Mouse (Mus musculus) bone marrow macrophage, adult 2 months (primary cell): ENCODE measurements at regions not wholly inside any gene's neighbourhood (a gene's known extent, or its start where the extent isn't known, plus 50 kb on each side); places are given as distances from the start of the nearest gene placed in this dataset.

Experiments used
- H3K27ac ChIP-seq: 2 replicates; pipeline ENCODE4 v1.5.1; 2012; ENCODE audit warnings: low read depth, low read length; ENCODE audit not compliant: insufficient read depth
- H3K4me1 ChIP-seq: 2 replicates; pipeline ENCODE4 v1.6.1; 2012; ENCODE audit warnings: low read length; ENCODE audit not compliant: control insufficient read depth, insufficient read depth
- H3K4me3 ChIP-seq: 2 replicates; pipeline ENCODE4 v1.5.1; 2012; ENCODE audit warnings: mild to moderate bottlenecking, low read length, moderate library complexity; ENCODE audit not compliant: insufficient read depth
- CTCF ChIP-seq: IDR thresholded peaks from 2 replicates; pipeline ENCODE4 v1.5.1; 2012; ENCODE audit warnings: low read depth, mild to moderate bottlenecking, low read length, moderate library complexity
- POLR2A ChIP-seq: IDR thresholded peaks from 2 replicates; pipeline ENCODE4 v1.6.1; 2012; ENCODE audit warnings: mild to moderate bottlenecking, low read depth, low read length, borderline replicate concordance

DNA sequence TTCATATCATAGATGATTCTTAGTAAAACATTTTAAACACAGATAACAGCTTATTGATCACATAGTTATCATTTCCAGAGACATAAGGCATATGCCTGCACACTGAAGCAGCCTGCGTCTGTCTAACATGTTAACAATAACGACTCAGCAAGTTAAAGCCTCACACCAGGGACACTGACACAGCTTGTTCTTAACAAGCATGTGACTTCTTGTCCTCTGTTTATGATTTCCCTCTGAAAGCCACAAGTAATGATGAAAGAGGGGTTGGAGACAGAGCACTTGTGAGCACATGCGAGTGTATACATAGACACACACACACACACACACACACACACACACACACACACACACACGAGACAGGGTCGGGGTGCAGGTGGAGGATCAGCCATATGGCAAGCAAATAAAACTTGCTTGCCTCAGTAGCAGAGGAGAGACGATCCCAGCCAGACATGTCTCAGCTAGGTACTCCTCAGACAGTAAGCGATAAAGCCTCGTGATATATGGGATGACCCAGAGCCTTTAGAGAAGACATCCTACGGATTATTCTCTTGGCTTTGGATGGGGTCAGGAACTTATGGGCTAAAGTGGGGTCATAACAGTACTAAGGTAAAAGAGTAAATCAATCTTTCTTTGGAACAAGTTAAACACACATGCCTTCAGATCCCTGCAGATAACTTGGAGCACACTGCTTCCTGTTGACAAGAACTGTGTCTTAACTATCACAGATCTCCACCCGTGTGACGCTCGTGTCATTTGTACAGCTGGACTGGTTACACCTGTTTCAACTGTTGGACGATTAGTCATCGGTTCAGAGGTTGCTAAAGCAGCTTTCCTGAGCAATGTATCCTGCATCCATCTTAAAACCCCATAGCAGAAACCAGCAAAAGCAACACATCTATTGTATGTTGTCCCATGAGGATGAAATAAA, 51.4 kb upstream of the Ralgps2 start:
- H3K4me1 ChIP-seq: peaks cover 46% of the 10 kb centered on the region
- TF ChIP-seq CTCF: no peak
- no peak for TF ChIP-seq POLR2A
- H3K27ac ChIP-seq: no peak overlapping the region
- no peak overlapping the region for H3K4me3 ChIP-seq

DNA sequence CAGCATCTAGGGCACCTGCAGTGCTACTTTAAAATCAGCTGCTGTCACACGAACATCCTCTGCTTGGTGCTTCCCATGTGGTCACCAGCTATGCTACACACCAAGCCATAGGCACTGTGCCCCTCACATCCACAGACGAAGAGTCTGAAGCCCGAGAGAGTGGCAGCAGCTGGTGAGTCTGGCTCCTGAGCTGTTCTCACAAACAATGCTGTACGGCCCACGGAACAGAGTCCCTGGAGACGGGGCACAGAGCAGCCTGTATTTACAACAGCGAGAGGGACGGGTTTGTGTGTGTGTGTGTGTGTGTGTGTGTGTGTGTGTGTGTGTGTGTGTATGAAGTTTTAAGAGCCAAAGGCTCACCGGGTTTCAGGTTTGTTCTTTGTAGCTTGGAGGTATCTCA, 50.7 kb upstream of the Ralgps2 start:
- Histone ChIP-seq H3K4me3 (no peak overlapping the region), H3K27ac (no peak overlapping the region), H3K4me1 (peaks cover 46% of the 10 kb centered on the region)
- TF ChIP-seq POLR2A: no peak
- no peak for TF ChIP-seq CTCF

DNA sequence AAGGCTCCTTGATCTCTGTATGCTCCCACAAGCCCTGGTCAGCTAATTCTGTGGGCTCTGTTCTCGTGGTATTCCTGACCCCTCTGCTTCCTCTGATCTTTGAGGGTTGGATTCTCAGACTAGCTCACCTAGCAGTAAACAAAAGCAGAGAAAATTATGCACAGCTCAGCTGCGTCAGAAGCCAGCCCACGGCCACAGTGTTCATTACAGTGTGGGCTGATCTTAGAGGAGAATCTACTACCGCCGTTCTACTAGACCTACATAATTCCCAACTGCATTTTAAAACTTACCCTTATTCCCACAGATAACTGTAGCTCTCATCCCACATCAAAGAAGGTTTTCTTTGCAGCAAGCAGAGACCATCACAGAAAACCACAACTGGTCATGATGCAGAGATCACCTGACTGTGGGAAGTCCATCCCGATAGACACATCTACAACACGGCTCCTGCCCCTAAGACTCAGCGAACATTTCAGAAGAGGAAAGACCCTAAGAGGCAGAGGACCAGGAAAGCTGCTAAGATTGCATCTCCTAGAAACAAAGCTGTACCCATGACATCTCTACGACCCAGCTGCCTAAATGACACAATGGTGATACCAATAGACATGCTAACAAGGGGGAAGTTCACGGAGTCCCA, 49.8 kb upstream of the Ralgps2 start:
- no peak overlapping the region for H3K4me3 ChIP-seq

More for the DNA sequence above, 49.8 kb upstream of the Ralgps2 start:
- TF ChIP-seq POLR2A (no peak), CTCF (no peak)
- Histone ChIP-seq H3K27ac (no peak overlapping the region), H3K4me1 (peaks cover 46% of the 10 kb centered on the region)
